Mouse (Mus musculus) frontal cortex, postnatal 25 days (tissue): ENCODE measurements around the gene Sh3pxd2a.

Source experiments
- DNase-seq, 2 experiments: peaks; one replicate each; pipeline ENCODE4 v3.0.0; 2022; ENCODE audit warnings: low spot score in 2 of 2

Gene Sh3pxd2a

GRCm38 (mm10) chr19:47491853-47492252 is 27.7 kb upstream of the Sh3pxd2a start:
- no peak for DNase-seq

GRCm38 (mm10) chr19:47489233-47489632 is 25.0 kb upstream of the Sh3pxd2a start:
- no peak for DNase-seq

DNA sequence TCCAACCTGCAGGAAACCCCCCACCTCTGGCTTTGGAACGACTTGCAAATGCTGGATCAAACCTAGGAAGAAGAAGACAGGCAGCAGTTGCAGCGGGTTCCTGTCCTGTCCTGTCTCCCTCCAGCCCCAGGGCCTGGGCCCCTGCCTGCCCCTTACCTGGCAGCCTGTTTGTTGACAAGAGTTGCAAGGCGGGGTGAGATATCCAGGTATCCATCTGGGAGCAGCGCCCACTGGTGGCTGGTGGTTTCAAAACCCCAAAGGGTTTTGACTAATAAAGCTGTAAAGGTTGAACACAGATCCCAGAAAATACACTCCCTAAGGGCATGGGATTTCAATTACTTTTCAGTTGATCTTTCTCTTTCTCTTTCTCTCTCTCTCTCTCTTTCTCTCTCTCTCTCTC is 24.0 kb upstream of the Sh3pxd2a start:
- DNase-seq = no peak

DNA sequence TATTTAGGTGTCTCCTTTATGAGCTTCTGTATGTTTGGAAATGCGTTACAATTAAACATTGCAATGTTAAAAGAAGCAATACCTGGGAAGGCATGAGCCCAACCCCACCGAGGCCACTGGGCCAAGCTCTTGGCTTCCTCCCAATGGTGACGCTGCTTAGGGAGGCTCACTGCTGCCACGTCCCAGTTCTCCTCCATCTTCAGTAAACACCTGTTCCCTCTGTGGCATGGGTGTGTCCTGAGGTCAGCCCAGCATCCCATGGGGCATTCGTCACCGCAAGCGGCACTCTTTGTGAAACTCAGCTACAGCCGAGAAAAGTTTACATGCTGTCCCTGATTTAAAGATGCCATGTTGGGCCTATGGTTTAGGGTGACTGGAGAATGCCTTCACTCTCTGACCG is 23.4 kb upstream of the Sh3pxd2a start:
- no peak for DNase-seq

DNA sequence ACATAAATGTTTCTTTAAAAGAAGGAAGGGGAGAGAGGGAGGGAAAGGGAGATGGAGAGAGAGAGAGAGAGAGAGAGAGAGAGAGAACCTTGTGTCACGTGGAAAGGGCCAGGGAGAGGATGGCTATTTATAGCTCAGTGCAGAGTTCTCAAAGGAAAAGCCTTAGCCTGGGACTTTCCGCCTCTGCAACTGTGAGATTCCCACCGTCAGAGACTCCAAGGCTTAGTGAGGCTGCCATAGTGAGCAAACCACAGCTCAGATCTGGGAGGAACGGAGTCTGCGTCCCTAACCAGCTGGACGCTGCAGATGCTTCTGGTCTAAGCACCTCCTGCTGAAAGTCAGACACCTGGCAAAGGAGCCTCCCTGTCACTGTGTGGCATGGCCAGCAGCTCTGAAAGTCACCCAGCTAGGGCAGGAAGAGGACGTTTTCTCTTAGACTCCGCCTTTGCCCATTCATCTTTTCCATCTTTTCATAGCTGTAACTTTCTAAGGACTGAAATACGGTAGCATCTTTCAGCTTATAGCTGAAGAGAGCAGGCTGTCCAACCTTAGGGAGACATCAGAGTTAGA is 21.9 kb upstream of the Sh3pxd2a start:
- no peak for DNase-seq

- no peak for DNase-seq
Observed at GRCm38 (mm10) chr19:47484110-47484509, 19.9 kb upstream of the Sh3pxd2a start.

GRCm38 (mm10) chr19:47483346-47483745 is 19.1 kb upstream of the Sh3pxd2a start:
- DNase-seq = no peak

DNA sequence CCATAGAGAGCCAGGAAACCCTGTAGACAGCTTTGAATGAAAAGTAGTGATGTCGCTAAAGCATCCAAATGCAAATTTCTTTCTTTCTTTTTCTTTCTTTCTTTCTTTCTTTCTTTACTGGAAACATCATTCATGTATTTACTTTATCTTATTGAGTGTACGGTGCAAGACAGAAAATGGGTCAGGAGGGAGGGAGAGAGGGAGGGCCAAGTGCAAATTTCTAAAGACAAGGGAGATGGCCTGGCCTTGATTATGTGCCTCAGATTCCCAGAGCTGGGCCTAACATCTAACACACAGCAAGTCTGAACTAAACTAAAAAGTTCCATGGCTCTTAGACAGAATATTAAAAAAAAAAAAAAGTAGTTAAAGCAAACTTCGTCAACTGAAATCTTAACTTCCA is 9.3 kb upstream of the Sh3pxd2a start:
- DNase-seq = no peak

- DNase-seq = no peak
Observed at GRCm38 (mm10) chr19:47472881-47473400, 8.7 kb upstream of the Sh3pxd2a start.

GRCm38 (mm10) chr19:47471808-47472207 is 7.6 kb upstream of the Sh3pxd2a start:
- DNase-seq = no peak

GRCm38 (mm10) chr19:47468750-47469149 is 4.5 kb upstream of the Sh3pxd2a start:
- DNase-seq = no peak

- no peak for DNase-seq
Observed at GRCm38 (mm10) chr19:47466775-47467174, 2.6 kb upstream of the Sh3pxd2a start.

- DNase-seq = no peak
Observed at GRCm38 (mm10) chr19:47465467-47465866, 1.3 kb upstream of the Sh3pxd2a start.

DNA sequence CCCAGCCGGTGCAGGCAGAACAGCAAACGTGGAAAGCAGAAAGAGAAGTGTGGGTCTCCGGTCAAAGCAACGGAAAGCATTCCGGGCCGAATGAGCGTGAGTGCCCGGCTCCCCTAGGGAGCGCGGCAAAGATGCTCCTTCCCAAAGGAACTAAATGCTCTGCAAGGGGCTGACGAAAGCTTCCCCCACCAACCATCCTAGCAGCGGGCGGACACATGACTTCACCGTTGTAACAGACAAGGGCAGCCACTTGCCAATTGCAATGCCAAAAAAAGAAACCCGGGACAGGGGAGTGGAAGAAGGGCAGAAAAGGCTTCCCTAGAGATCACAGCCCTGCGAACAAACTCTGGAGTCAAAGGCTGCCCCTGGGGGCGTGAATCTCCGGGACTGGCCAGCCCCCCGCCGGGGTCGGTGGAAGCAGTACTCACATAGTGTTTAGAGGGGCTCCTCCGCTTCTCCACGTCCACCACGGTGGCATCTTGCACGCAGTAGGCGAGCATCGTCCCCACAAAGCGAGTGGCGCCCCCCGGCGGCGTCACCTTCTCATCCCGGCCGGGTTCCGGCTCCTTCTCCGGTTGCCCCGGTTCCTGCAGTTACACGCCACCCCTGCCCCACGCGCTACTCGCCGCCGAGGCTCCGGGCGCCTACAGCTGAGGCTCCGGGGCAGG is 431 bp downstream of the Sh3pxd2a start:
- DNase-seq = peak; percentile 55 to 69

GRCm38 (mm10) chr19:47463206-47463605 is 995 bp downstream of the Sh3pxd2a start:
- no peak for DNase-seq

DNA sequence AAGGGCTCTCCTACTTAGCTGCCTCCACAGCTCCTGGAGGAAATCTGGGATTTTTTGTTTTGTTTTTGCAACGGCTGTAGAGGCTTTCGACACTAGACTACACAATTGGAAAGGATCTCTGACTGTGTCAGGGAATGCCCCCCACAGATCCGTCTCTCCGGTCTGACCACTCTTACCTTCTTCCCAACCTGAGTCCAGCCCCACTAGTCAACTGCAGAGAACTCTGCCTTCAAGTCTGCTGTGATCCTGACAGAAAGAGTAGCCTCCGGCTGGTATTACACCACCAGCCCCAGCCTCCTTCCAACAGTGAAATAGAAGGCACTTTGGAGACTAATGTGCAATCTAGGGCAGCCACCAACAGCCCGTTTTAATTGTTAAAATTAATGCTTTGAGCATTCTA is 1.5 kb downstream of the Sh3pxd2a start:
- DNase-seq = no peak

DNA sequence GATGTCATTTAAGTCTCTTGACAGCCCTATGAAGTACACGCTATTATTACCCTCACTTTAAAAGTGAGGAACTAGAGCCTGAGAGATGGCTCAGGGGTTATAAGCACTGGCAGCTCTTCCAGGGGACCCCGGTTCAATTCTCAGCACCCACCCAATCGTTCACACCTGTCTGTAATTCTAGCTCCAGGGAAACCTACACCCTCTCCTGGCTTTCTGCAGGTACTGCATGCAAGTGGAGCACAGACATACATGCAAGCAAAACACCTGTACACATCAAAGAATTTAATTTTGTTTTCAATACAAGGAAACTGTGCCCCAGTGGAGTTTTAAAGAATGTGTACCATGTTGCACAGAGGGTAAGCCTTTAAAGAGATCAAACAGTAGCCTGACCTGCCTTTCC is 2.4 kb downstream of the Sh3pxd2a start:
- DNase-seq = no peak

- DNase-seq = no peak
Observed at GRCm38 (mm10) chr19:47461386-47461785, 2.8 kb downstream of the Sh3pxd2a start.

DNA sequence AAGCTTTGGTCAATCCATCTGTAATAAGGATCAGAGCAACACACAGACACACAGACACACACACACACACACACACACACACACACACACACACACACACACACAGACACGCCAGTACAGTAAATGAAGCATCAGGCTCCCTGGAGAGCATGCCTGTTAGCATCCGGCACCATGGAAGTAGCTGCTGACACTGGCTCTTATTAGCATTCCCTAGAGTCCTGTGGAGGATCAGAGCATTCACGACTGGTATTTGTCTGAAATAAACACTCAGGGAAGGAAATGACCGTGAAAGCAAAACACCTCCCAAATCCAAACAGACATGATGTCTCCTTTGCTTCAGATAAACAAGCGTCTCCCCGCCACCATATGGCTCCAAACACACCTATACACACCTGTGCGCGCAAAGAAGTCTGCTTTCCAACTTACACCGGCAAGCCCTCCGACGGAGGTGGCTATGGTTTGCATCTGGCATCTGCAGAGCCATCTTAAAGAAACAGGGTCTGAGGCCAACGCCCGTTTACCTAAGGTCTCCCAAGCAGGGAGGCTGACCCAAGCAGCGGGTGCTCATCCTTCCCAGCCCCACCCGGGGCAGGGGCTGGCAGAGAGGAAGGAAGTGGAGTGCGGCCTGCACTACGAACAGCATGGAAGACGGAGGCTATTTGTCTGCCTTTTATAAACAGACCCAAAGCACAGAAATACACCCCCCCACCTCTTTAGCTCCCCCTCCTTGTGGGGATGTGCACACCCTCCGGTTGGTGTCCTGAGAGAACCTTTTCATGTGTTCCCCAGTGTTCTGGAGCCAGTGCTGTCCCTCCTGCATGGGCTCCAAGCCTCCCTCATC is 3.9 kb downstream of the Sh3pxd2a start:
- DNase-seq = no peak

DNA sequence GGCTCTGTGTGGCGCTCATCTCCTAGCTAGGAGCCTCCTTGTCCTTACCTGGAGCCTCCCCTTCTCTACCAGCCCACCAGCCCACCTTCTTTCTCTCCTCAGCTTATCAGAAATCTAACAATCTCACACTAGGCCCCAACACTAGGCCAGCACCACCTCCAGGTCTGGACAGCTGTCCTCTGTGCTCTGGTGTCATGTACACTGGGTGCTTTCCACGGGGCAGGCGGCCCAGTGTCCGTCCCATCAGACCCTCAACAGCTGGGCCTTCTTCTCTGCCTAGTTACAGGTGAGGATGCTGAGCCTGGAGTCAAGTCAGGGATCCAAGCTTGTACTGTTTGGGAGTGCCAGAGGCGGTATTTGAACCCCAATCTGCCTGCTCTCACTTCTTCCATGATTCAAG is 5.0 kb downstream of the Sh3pxd2a start:
- DNase-seq = no peak

- no peak for DNase-seq
Observed at GRCm38 (mm10) chr19:47458504-47459161, 5.6 kb downstream of the Sh3pxd2a start.
